Mouse (Mus musculus) brown adipose tissue, adult 24 weeks (tissue): Measurements from ENCODE around the gene Tbc1d17. TPM values are rescaled to one million over a fixed set of nuclear protein-coding genes. Genes with fewer than 3 reads are reported as not detected.

Experiments used
- H3K27ac ChIP-seq: fragments of 200-500 bp; replicated peaks from 2 replicates; pipeline ENCODE4 v1.5.1; 2012; ENCODE audit warnings: low read depth, mild to moderate bottlenecking, low read length
- H3K4me1 ChIP-seq: fragments of 200-500 bp; 2 replicates; pipeline ENCODE4 v1.6.1; 2012; ENCODE audit warnings: low read length, mixed read lengths; ENCODE audit not compliant: control insufficient read depth, insufficient read depth, insufficient read length
- H3K4me3 ChIP-seq: fragments of 200-500 bp; 2 replicates; pipeline ENCODE4 v1.5.1; 2012; ENCODE audit warnings: low read depth, mild to moderate bottlenecking, low read length, moderate library complexity; ENCODE audit not compliant: insufficient read depth
- polyA plus RNA-seq: library from polyadenylated mRNA; stranded (reverse); fragments of >200 nt; gene quantifications from 2 replicates; pipeline ENCODE4 v1.2.4, GENCODE M21; 2012; ENCODE audit not compliant: missing spikeins, insufficient read depth, insufficient read length

Gene Tbc1d17
- polyA plus RNA-seq, 1 experiment: 28.2 TPM

DNA sequence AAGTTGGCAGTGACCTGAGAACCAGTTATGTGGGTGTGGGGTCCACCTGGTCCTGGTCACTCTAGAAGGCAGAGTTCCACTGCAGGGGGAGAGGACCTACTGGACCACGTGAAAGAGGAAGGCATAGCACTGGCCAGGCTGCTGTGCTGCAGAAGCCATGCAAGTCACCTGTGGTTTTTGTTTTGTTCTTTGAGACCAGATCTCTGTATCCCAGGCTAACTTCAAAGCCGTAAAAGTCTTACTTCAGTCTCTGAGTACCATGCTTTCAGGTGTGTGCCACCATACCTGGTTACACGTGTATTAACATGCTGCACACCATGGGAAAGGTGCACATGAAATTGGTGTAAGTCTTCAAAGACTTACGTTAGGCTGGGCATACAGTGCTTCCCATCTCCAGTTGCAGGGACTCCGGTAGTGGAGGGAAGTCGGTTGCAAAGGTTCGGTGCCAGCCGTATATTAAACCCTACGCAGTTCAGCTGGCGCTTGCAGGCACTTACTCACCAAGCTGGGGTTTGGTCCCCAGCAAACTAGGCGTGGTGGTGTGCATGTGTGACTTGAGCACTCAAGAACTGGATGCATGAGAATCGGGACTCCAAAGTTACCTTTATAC lies 2.9 kb upstream of the Tbc1d17 start:
- Histone ChIP-seq H3K27ac (no peak overlapping the region), H3K4me1 (peaks cover 13% of the 10 kb centered on the region), H3K4me3 (no peak overlapping the region)

DNA sequence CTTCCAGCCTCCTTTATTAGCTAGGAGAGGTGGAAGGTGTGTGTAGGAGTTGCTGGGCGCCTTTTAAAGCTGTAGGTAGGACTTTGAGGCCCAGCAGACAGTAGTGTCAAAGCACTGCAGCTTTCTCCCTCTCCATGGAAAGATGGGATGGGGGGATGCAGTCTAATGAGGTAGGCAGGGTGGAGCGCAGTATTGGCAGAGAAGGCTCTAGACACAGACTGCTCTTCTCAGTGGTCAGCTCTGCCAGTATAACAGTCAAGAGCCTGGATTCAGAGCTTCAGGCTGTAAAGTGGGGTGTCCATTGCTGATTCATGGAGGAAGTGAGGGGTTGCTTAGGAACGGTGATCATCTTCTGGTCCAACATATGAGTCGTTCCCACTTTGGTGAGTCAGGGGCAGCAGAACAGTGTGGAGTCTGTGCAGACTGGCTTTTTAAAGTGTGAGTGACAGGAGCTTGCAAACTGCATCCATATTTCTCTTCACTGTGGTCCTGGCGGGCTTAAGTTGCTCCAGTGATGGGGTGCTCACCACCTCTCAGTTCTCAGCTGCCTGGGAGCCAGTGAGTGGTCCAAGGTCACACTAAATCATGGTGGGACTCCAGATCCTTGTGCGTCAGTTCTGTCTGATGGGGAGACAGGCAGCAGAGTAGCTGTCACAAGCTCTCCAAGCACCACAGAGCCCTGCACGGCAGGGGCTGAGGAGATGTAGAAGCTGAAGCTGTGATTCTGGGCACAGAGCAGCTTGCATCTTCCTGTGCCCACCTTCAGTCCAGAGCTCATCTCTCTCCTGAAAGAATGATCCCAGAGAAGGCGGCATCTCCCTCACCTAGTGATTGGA lies 2.1 kb upstream of the Tbc1d17 start:
- peak overlapping the region; percentile 74 for H3K27ac ChIP-seq
- H3K4me1 ChIP-seq: peaks cover 8% of the 10 kb centered on the region
- H3K4me3 ChIP-seq: peak overlapping the region; percentile 73

DNA sequence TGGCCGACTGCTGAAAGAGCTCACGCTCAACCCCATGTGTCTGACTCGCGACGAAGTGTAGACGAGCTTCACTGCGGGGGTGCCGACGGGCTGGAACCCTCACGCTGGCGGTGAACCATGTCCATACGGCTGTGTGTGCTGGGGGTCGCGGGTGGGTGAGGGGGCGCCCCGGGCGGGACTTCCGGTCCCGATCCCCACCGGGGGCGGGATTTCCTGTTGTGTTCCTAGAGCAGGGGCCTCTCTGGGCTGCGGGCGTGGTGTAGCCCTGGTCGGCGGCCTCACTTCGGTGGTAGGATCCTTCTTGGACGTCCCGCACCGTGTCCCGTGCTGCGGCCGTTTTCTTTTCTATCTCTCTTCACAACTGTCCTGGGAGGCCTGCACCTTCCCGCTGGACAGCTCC lies 1.3 kb upstream of the Tbc1d17 start:
- peak overlapping the region; percentile 73 for H3K4me3 ChIP-seq
- peak overlapping the region; percentile 95 for H3K27ac ChIP-seq
- peaks cover 5% of the 10 kb centered on the region for H3K4me1 ChIP-seq

DNA sequence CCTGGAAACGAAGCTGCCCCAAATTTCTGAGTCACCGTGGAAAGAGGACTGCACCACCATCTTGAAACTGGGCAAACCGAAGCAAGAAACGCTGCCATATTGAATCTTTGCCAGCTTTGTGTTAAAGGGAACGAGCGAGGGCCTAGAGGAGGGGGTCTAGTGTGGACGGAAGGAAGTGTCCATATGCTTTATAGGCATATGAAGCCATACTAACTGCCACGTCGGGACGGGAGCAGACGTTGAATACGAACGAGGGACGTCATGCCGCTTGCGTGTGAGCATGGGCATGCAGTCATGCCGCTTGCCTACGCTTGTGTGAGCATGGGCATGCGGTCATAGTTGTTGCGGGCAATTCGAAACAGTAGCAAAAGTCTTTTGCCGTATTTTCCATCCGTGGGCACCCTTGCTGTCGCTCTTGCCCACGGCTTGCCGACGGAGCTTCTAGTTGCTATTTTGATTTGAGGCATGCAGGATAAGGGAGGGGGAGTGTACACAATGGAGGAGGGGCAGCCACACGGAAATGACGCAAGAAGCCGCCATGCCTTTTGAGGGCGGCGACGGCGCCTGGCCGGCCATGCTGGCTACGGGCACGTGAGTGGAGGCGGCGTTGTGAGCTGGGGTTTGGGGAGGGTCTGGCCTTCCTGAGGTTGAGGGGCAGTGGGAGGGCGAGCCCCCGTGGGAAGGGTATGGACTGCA lies 685 bp upstream of the Tbc1d17 start:
- Histone ChIP-seq H3K4me3 (peak overlapping the region; percentile 73), H3K27ac (peak overlapping the region; percentile 96), H3K4me1 (peaks cover 5% of the 10 kb centered on the region)

DNA sequence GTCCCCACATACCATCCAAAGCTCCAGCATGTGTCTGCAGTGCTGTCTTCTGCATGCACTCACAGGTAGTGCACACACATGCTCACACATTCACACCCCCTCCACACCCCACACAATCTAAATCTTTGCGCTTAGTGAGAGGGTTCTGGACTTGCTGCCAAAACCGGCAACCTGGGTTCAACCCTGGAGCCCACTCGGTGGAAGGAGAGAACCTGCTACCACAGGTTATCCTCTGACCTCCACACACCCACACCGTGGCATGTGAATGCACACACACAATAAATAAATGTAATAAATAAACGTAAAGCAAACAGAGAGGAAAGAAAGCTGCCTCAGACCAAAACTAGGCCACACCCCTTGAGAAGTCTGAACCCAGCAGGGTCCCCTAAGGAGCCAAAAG lies 1.1 kb downstream of the Tbc1d17 start:
- Histone ChIP-seq H3K27ac (no peak overlapping the region), H3K4me1 (peaks cover 3% of the 10 kb centered on the region; the same call in 1 of the 2 replicates), H3K4me3 (peak overlapping the region; percentile 75)

DNA sequence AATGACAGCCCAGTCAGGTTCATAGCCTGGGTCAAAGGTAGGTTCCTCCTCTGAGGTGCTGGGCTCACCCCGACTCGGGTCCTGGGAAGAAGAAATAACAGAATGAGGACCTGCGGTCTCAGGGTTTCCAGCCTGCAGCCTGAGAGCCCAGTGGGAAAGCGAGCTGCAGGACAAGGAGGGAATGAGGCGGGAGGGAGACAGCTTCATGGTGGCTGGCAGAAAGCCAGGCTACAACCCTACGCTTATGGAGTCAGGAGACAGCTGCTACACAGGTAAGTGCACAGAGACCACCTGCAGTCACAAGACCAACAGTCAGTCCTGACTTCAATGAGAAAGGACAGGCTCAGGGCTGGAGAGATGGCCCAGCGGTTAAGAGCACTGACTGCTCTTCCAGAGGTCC lies 2.1 kb downstream of the Tbc1d17 start:
- Histone ChIP-seq H3K27ac (no peak overlapping the region), H3K4me3 (no peak overlapping the region), H3K4me1 (peaks cover 3% of the 10 kb centered on the region; the same call in 1 of the 2 replicates)

DNA sequence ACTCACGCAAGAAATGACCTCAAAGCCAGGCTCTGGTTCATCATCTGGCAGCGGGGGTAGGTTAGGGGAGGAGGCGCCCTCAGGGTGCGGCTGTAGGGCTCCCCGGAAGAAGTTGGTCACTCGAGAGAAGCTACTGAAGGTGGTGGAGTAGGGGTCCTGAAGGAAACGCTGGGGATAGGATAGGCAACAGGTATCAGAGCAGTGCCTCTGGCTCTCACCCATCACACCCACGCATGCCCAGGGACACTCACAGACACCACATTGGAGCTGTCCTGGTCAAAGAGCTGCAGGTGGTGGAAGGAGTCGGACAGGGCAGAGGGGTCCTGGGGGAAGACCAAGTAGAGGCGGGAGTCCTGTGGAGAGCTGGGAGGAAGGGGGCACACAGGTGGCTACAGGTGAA lies 3.9 kb downstream of the Tbc1d17 start:
- no peak overlapping the region for H3K4me3 ChIP-seq

DNA sequence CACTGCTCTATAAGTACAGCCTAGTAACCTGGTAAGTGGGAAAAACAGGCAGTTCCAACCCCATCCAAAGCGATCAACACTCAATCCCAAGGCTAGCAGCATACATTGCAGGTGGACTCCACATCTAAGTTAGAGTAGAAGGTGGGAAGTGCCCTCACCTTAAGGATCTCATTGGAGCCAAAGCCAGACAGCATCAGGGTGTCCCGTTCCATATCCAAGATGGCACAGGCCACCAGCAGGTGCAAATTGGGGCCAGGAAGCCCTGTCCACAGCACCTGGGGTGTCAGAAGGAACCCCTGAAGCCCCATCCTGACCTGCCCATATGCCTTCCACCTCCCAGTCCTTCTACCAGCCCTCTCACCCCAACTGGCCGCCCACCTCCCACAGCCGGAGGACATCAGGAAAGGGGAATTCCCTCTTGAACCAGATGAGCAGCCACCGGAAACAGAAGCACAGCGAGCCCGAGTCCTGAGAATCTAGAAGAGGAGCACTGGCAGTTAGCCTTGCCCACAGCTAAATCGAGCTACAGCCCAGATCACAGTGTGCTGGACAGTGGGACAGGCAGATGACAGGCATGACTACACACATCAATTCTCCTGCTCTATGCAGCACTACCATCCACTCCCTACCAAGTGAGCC lies 6.9 kb downstream of the Tbc1d17 start:
- no peak overlapping the region for H3K27ac ChIP-seq
- H3K4me1 ChIP-seq: peaks cover 5% of the 10 kb centered on the region
- H3K4me3 ChIP-seq: no peak overlapping the region

More for the DNA sequence above, 3.9 kb downstream of the Tbc1d17 start:
- peaks cover 5% of the 10 kb centered on the region for H3K4me1 ChIP-seq
- H3K27ac ChIP-seq: no peak overlapping the region

DNA sequence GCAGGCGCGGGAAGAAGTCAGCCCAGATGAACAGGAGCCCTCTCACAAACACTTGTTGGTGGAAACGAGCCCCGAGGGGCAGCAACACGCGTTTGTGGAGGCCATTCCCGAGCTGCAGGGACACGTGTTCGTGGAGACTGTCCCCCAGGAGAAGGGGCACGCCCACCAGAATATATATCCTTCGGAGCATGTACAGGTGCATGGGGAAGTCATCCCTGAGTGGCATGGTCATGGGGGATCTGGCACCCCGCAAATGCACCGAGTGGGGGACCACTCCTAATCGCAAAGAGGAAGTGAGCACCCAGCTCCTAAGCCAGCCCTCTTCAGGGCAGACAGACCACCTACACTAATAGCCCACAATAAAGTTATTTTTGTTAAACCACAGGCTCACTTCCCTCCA lies 8.5 kb downstream of the Tbc1d17 start:
- Histone ChIP-seq H3K4me1 (peaks cover 14% of the 10 kb centered on the region), H3K27ac (no peak overlapping the region), H3K4me3 (no peak overlapping the region)

DNA sequence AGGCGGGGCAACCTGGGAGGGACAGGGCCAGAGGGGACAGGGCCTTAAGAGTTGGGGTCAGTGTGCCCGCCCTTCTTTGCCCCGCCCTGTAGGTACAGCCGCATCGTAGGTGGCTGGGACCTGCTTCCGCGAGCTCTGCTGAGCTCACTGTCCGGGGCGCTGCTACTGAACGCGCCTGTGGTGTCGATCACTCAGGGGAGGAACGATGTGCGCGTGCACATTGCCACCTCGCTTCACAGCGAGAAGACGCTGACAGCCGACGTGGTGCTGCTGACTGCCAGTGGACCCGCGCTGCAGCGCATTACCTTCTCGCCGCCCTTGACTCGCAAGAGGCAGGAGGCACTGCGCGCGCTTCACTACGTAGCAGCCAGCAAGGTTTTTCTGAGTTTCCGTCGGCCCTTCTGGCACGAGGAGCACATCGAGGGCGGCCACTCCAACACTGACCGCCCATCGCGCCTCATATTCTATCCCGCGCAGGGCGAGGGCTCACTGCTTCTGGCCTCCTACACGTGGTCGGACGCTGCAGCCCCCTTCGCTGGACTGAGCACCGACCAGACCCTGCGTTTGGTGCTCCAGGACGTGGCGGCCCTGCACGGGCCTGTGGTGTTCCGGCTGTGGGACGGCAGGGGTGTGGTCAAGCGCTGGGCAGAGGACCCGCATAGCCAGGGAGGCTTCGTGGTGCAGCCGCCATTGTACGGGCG lies 9.2 kb downstream of the Tbc1d17 start:
- H3K27ac ChIP-seq: no peak overlapping the region
- H3K4me1 ChIP-seq: peaks cover 14% of the 10 kb centered on the region

DNA sequence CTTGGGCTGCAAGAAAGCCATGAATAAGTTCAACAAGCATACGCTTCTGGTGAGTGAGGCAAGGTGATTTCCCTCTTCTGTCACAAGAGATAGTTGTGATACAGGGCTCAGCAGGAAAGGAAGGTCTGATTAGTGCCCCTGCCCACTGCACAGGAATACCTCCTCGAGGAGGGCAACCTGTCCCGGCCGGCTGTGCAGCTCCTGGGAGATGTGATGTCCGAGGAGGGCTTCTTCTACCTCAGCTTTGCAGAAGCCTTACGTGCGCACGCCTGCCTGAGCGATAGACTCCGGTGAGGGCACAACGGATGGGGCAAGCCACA lies 9.7 kb downstream of the Tbc1d17 start:
- Histone ChIP-seq H3K27ac (no peak overlapping the region), H3K4me3 (no peak overlapping the region), H3K4me1 (peaks cover 14% of the 10 kb centered on the region)

More for the DNA sequence above, 9.2 kb downstream of the Tbc1d17 start:
- H3K4me3 ChIP-seq: peak overlapping the region; percentile 37

DNA sequence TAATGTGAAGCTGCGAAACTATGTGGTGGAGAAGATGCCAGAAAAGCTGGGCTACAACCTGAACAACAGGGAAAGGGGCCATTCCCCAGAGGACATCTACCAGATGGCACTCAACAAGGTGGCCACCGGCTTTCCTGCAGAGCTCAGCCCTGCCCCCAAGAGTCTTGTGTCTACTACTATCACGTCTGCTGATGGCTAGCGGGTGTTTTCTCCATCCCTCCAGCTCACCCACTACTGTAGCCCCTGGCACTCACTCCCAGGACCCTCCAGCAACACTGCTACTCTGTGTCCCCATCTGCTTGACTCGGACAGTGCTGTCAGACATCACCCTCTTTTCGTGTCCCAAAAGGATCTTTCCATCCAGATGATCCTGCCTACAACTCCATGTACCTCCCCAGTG lies 10.8 kb downstream of the Tbc1d17 start:
- H3K4me3 ChIP-seq: no peak overlapping the region
- H3K27ac ChIP-seq: no peak overlapping the region
- H3K4me1 ChIP-seq: peaks cover 14% of the 10 kb centered on the region

DNA sequence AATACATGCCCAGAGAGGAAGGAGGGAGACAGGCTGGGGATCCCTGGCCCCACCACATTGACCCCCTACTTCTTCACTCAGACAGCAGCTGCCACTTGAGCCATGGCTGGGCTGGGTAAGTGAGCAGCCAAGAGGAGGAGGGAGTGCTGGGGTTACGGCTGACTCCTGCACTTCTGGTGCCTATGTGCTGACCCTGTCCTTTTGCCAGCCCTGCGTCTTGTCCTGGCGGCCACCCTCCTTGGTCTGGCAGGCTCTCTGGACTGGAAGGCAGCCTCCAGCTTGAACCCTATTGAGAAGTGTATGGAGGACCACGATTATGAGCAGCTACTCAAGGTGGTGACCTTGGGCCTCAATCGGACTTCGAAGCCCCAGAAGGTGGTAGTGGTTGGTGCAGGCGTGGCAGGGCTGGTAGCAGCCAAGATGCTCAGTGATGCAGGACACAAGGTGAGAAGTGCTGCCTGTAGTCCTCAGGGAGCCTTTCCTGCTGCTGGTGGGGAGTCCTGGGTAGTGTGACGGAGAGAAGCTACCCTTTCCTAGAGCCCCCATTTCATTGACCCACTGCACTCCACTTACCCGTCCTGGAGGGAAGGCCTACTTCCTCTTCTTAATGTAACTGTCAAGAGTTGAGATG lies 12.3 kb downstream of the Tbc1d17 start:
- Histone ChIP-seq H3K4me3 (no peak overlapping the region), H3K4me1 (peaks cover 14% of the 10 kb centered on the region), H3K27ac (peak overlapping the region; percentile 15; the same call in 1 of the 2 replicates)

DNA sequence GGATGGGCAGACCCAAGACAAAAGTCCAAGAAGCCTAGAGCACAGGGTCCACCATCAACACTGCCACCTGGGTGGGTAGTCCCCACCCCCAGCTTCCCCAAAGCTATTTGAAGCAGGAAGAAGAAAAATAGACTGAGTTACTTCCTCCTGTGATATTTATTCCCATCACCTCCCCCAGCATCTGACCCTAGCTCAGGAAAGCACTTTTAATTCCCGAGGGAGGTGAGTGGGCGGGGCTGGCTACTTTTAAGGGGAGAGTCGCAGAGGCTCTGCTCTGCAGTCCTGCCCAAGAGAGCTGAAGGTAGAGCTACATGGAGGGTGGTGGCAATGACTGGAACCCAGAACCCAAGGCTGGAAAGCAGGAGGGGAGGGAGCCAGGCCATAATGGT lies 12.9 kb downstream of the Tbc1d17 start:
- Histone ChIP-seq H3K4me1 (peaks cover 14% of the 10 kb centered on the region), H3K27ac (peak overlapping the region; percentile 15; the same call in 1 of the 2 replicates), H3K4me3 (no peak overlapping the region)
